Mouse (Mus musculus) heart, postnatal 0 days (tissue): ENCODE measurements around the gene Melk.

Experiments
- CTCF ChIP-seq: IDR thresholded peaks from 2 replicates; pipeline ENCODE4 v1.5.1; 2016; ENCODE audit warnings: antibody characterized with exemption, control low read depth, low read depth
- EP300 ChIP-seq: IDR thresholded peaks from 2 replicates; pipeline ENCODE4 v1.6.1; 2016; ENCODE audit warnings: antibody characterized with exemption, low read depth

GRCm38 (mm10) chr4:44402607-44403006 lies 101.9 kb downstream of the Melk start:
- TF ChIP-seq CTCF: peak; percentile 62
- no peak for TF ChIP-seq EP300
